Mouse (Mus musculus) lung, adult 2 months (tissue): ENCODE measurements around the gene 1110008L16Rik.

ENCODE experiments used
- CTCF ChIP-seq: fragments of 200-500 bp; IDR thresholded peaks from 2 replicates; pipeline ENCODE4 v1.5.1; 2011; ENCODE audit warnings: mild to moderate bottlenecking, low read length, control low read depth; ENCODE audit not compliant: insufficient read depth
- POLR2A ChIP-seq: fragments of 200-500 bp; IDR thresholded peaks from 2 replicates; pipeline ENCODE4 v1.6.1; 2011; ENCODE audit warnings: low read depth, mild to moderate bottlenecking, control low read depth, low read length, borderline replicate concordance; ENCODE audit errors: extremely low read depth

DNA sequence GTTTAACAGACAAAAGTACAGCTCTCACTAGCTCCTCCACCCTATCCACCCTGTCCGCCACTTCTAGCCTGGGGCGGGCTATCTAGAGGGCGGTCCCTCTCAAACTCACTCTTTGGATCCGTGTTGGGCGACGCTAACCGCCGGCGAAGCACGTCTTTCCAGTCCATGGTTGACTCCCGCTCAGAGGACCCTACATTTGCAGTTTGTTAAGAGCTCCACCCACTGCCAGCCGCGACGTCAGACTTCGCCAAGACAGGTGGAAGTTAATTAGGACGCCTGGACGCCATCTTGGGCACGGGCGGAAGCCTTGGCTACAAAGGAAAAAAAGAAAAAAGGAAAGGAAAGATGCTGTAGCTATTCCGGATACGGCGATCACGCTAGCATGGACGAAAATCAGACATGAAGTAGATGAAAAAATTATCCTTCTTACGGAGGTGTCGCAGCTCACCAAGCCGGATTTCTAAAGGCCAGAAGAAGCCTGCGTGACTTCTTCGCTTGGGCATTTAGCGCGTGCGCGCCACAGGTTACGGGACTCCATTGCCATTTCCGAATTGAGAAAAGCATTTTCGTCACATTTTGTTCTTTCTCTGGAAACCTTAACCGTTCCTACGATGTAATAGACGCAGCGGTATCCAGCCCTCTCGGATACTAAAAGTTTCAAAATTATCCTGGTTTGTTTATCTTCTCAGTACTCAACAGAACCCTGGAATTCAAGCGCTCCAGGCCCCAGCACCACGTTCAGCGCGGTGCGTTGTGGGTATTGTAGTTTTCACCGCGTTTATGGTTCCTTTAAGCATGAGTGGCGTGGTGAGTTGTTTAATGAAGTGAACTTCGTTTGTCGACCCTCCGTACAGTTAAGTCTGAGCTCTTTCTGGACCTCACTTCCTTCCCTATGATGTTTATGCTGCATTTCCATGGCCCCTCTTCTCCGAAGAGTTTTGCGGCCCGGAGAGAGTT lies 3.4 kb downstream of the 1110008L16Rik start, which contains the start of gene Ppp2r3c:
- TF ChIP-seq CTCF, result no peak
- peak; percentile 76; the same call in 1 of the 2 replicates for TF ChIP-seq POLR2A
